Mouse (Mus musculus): ENCODE results near the gene Gdf15. TPM values are rescaled to one million over a fixed set of nuclear protein-coding genes. Genes with fewer than 3 reads are reported as not detected.

Gene Gdf15
- polyA plus RNA-seq, 1 experiment from 2014 or later, result 0.60 TPM

- Histone ChIP-seq H3K9me3 (ENCODE audit: control insufficient read depth, low read length) (no peaks in the 10 kb centered on the region), H3K27ac (ENCODE audit: low read length) (peak within 1 kb of the TSS; percentile 98), H3K4me2 (ENCODE audit: low read depth, low read length) (peak within 1 kb of the TSS; percentile 82), H3K4me3 (ENCODE audit: low read length) (peak within 1 kb of the TSS; percentile 80), H3K27me3 (ENCODE audit: control insufficient read depth, insufficient read depth, low read depth, low read length) (no peaks in the 10 kb centered on the region), H3K9ac (ENCODE audit: low read length) (peak within 1 kb of the TSS; percentile 80), H3K36me3 (ENCODE audit: control insufficient read depth, insufficient read depth, low read length) (no peaks in the 10 kb centered on the region; the same call in none of the 2 replicates), H3K4me1 (replicated peaks; ENCODE audit: control insufficient read depth, insufficient read depth, low read length) (peaks cover 13% of the 10 kb centered on the region)
- peak; percentile 97 for ATAC-seq (ENCODE audit: low read depth)
- WGBS, result under 1% methylated on average over 60 of the region's 60 CpGs
Observed at GRCm38 (mm10) chr8:70673079-70673856, 41.0 kb upstream of the Gdf15 start, which contains the start of gene Lsm4. TSS of gene Lsm4 (plus strand) at chr8:70673248.

GRCm38 (mm10) chr8:70672325-70673078, 40.2 kb upstream of the Gdf15 start:
- H3K27me3 ChIP-seq (ENCODE audit: control insufficient read depth, insufficient read depth, low read depth, low read length), result no peaks in the 10 kb centered on the region
- H3K4me1 ChIP-seq (replicated peaks; ENCODE audit: control insufficient read depth, insufficient read depth, low read length), result peaks cover 13% of the 10 kb centered on the region
- peak overlapping the region; percentile 73 for H3K27ac ChIP-seq (ENCODE audit: low read length)
- H3K9ac ChIP-seq (ENCODE audit: low read length), result peak overlapping the region; percentile 65
- no peaks in the 10 kb centered on the region for H3K9me3 ChIP-seq (ENCODE audit: control insufficient read depth, low read length)
- WGBS, result 37% methylated on average over 19 of the region's 19 CpGs
- H3K4me2 ChIP-seq (ENCODE audit: low read depth, low read length), result peak overlapping the region; percentile 55
- no peaks in the 10 kb centered on the region for H3K36me3 ChIP-seq (ENCODE audit: control insufficient read depth, insufficient read depth, low read length)
- ATAC-seq (ENCODE audit: low read depth), result no peak; the same call in 1 of the 2 replicates
- H3K4me3 ChIP-seq (ENCODE audit: low read length), result peak overlapping the region; percentile 80

- H3K27ac ChIP-seq (ENCODE audit: low read length), result no peak overlapping the region
- no peak for ATAC-seq (ENCODE audit: low read depth)
Observed at GRCm38 (mm10) chr8:70671615-70672324, 39.5 kb upstream of the Gdf15 start.

GRCm38 (mm10) chr8:70667071-70667470, 34.8 kb upstream of the Gdf15 start:
- Histone ChIP-seq H3K4me1 (replicated peaks; ENCODE audit: control insufficient read depth, insufficient read depth, low read length) (no peaks in the 10 kb centered on the region), H3K36me3 (ENCODE audit: control insufficient read depth, insufficient read depth, low read length) (no peaks in the 10 kb centered on the region), H3K4me3 (ENCODE audit: low read length) (no peak overlapping the region), H3K27ac (ENCODE audit: low read length) (no peak overlapping the region), H3K27me3 (ENCODE audit: control insufficient read depth, insufficient read depth, low read depth, low read length) (no peaks in the 10 kb centered on the region), H3K9me3 (ENCODE audit: control insufficient read depth, low read length) (no peaks in the 10 kb centered on the region), H3K4me2 (ENCODE audit: low read depth, low read length) (no peak overlapping the region), H3K9ac (ENCODE audit: low read length) (no peak overlapping the region)
- no peak for ATAC-seq (ENCODE audit: low read depth)
- 53% methylated on average over 5 of the region's 5 CpGs for WGBS

More at GRCm38 (mm10) chr8:70671615-70672324, 39.5 kb upstream of the Gdf15 start:
- H3K36me3 ChIP-seq (ENCODE audit: control insufficient read depth, insufficient read depth, low read length), result no peaks in the 10 kb centered on the region
- no peaks in the 10 kb centered on the region for H3K9me3 ChIP-seq (ENCODE audit: control insufficient read depth, low read length)
- WGBS, result 69% methylated on average over 10 of the region's 10 CpGs
- H3K4me1 ChIP-seq (replicated peaks; ENCODE audit: control insufficient read depth, insufficient read depth, low read length), result peaks cover 13% of the 10 kb centered on the region
- no peaks in the 10 kb centered on the region for H3K27me3 ChIP-seq (ENCODE audit: control insufficient read depth, insufficient read depth, low read depth, low read length)
- no peak overlapping the region for H3K9ac ChIP-seq (ENCODE audit: low read length)
- H3K4me3 ChIP-seq (ENCODE audit: low read length), result no peak overlapping the region
- H3K4me2 ChIP-seq (ENCODE audit: low read depth, low read length), result no peak overlapping the region

GRCm38 (mm10) chr8:70665599-70665998, 33.3 kb upstream of the Gdf15 start:
- H3K4me3 ChIP-seq (ENCODE audit: low read length), result no peak overlapping the region
- no peak overlapping the region for H3K27ac ChIP-seq (ENCODE audit: low read length)
- ATAC-seq (ENCODE audit: low read depth), result no peak
- 60% methylated on average over 2 of the region's 2 CpGs for WGBS
- H3K4me2 ChIP-seq (ENCODE audit: low read depth, low read length), result no peak overlapping the region
- H3K27me3 ChIP-seq (ENCODE audit: control insufficient read depth, insufficient read depth, low read depth, low read length), result no peaks in the 10 kb centered on the region
- H3K4me1 ChIP-seq (replicated peaks; ENCODE audit: control insufficient read depth, insufficient read depth, low read length), result no peaks in the 10 kb centered on the region; the same call in 1 of the 2 replicates
- no peaks in the 10 kb centered on the region for H3K9me3 ChIP-seq (ENCODE audit: control insufficient read depth, low read length)
- no peaks in the 10 kb centered on the region for H3K36me3 ChIP-seq (ENCODE audit: control insufficient read depth, insufficient read depth, low read length)
- no peak overlapping the region for H3K9ac ChIP-seq (ENCODE audit: low read length)

GRCm38 (mm10) chr8:70664631-70665030, 32.4 kb upstream of the Gdf15 start:
- H3K4me1 ChIP-seq (replicated peaks; ENCODE audit: control insufficient read depth, insufficient read depth, low read length), result no peaks in the 10 kb centered on the region; the same call in 1 of the 2 replicates
- no peak overlapping the region for H3K4me2 ChIP-seq (ENCODE audit: low read depth, low read length)
- no peak overlapping the region for H3K9ac ChIP-seq (ENCODE audit: low read length)
- no peaks in the 10 kb centered on the region for H3K27me3 ChIP-seq (ENCODE audit: control insufficient read depth, insufficient read depth, low read depth, low read length)
- no peaks in the 10 kb centered on the region for H3K9me3 ChIP-seq (ENCODE audit: control insufficient read depth, low read length)
- H3K4me3 ChIP-seq (ENCODE audit: low read length), result no peak overlapping the region
- no peak for ATAC-seq (ENCODE audit: low read depth)
- H3K36me3 ChIP-seq (ENCODE audit: control insufficient read depth, insufficient read depth, low read length), result no peaks in the 10 kb centered on the region
- WGBS, result 77% methylated on average over 3 of the region's 3 CpGs
- H3K27ac ChIP-seq (ENCODE audit: low read length), result no peak overlapping the region

- H3K4me3 ChIP-seq (ENCODE audit: low read length), result no peak overlapping the region
- H3K4me1 ChIP-seq (replicated peaks; ENCODE audit: control insufficient read depth, insufficient read depth, low read length), result peaks cover 3% of the 10 kb centered on the region
- ATAC-seq (ENCODE audit: low read depth), result no peak
- WGBS, result 45% methylated on average over 4 of the region's 4 CpGs
- no peak overlapping the region for H3K4me2 ChIP-seq (ENCODE audit: low read depth, low read length)
- no peak overlapping the region for H3K9ac ChIP-seq (ENCODE audit: low read length)
- no peaks in the 10 kb centered on the region for H3K27me3 ChIP-seq (ENCODE audit: control insufficient read depth, insufficient read depth, low read depth, low read length)
- no peaks in the 10 kb centered on the region for H3K36me3 ChIP-seq (ENCODE audit: control insufficient read depth, insufficient read depth, low read length)
- no peaks in the 10 kb centered on the region for H3K9me3 ChIP-seq (ENCODE audit: control insufficient read depth, low read length)
- H3K27ac ChIP-seq (ENCODE audit: low read length), result no peak overlapping the region
Observed at GRCm38 (mm10) chr8:70663691-70664090, 31.4 kb upstream of the Gdf15 start.

- Histone ChIP-seq H3K36me3 (ENCODE audit: control insufficient read depth, insufficient read depth, low read length) (peaks cover 12% of the 10 kb centered on the region), H3K4me3 (ENCODE audit: low read length) (peak within 1 kb of the TSS; percentile 82), H3K4me1 (replicated peaks; ENCODE audit: control insufficient read depth, insufficient read depth, low read length) (peaks cover 13% of the 10 kb centered on the region), H3K27me3 (ENCODE audit: control insufficient read depth, insufficient read depth, low read depth, low read length) (no peaks in the 10 kb centered on the region), H3K9me3 (ENCODE audit: control insufficient read depth, low read length) (no peaks in the 10 kb centered on the region), H3K27ac (ENCODE audit: low read length) (peak within 1 kb of the TSS; percentile 86), H3K4me2 (ENCODE audit: low read depth, low read length) (peak within 1 kb of the TSS; percentile 89), H3K9ac (ENCODE audit: low read length) (peak within 1 kb of the TSS; percentile 92)
- WGBS, result 4% methylated on average over 14 of the region's 14 CpGs
- peak; percentile 75 for ATAC-seq (ENCODE audit: low read depth)
Observed at GRCm38 (mm10) chr8:70660273-70660725, 28.0 kb upstream of the Gdf15 start, which contains the start of gene Pgpep1. TSS of gene Pgpep1 (minus strand) at chr8:70660388.
